Mouse (Mus musculus) spleen, embryonic (tissue): ENCODE measurements at regions not wholly inside any gene's neighbourhood (a gene's known extent, or its start where the extent isn't known, plus 50 kb on each side); places are given as distances from the start of the nearest gene placed in this dataset.

Source experiments
- CTCF ChIA-PET: fragments of 350-600 bp; sonication (Branson Sonifier 250); formaldehyde crosslinking; loops from one replicate; lab custom pipeline; 2022; lab: Charles Lee

DNA sequence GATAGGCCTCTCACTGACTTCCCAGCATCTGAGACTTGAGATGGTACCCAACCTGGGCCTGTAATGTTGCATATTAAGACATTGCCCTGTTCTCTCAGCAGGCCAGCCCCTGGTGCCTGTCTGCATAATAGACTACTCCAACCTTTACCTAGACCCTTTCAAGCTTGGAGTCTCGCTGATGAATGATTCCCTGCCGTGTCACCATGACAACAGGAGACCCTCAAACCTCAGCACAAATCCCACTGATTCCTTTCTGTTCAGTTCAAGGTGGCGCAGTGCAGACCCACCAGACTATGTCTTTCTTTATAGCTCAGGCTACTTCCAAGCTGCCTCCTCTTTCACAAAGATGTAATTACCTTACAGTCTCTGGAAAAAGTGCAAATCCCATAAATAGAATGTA lies 172.0 kb downstream of the Dcdc2c start:
- CTCF ChIA-PET, result no interaction called here

DNA sequence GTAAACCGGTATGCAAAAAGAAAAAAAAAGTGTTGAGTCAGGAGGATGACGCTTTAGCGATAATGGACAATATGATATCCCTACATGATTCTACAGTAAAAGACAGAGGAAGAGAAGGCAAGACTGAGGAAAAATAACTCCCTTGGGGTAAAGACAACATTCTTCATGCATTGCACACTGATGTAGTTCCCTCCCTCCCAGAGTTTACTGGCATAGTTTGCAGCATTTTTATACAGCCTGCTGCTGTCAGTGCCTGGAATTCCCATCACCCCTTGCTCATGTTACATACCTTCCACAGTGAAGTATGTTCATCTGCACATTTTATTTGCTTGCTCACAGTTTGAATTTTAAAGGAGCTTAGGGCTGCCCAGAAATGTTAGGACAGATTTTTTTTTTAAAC lies 174.2 kb downstream of the Dcdc2c start:
- CTCF ChIA-PET, result no interaction called here

DNA sequence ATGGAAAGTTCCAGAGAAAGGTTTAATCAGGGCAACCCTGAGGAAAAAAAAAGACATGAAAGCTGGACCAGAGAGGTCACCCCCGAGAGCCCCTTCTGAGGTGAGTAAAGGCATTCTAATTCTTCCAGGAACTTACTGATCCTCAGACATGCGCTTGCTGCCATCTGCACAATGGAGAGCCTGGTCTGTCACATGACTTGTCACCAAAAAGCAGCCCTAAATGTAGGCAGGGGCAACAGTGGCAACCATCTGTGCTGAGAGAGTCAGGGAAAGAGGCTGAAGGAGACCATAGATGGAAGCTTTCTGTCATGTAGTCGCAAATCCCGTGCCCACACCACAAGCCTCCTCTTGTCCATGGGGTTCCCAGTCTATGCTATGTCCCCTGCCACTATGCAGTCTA lies 174.8 kb downstream of the Dcdc2c start:
- CTCF ChIA-PET, result no interaction called here

DNA sequence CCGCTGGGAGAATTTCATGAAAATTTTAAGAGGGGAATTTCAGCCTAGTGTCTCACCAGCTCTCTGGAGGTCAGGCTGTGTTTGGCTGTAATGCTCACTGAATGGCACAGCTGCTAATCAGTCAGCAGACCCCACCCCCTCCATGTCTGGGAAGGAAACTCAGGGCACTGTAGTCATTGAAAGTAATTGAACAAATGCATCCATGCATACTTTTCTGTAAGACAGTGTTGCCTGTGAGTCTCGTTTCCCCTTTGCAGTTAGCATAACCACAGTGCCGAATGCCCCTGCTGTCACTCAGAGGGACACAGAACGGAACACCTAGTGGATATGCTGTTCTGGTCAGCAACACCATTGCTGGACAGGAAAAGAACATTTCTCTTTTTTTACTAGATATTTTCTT lies 175.4 kb downstream of the Dcdc2c start:
- CTCF ChIA-PET, result no interaction called here

DNA sequence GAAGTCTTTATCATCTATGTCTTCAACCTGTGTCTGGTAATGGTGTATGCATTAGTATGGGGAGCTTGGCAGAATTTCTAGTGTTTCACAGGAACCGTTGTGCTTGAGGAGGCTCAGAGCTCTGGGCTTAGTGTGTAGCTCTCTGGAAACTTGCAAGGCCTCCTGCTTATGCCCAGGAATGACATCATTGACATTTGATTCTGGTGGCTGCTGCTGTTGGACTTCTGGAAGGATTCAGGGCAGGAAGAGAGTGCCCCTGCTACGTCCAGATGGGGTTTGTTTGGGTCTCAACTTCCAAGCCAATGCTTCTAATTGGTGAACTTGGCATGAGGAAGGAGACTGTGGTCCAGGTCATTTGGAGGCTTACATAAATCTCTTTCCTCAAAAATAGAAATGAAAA lies 186.9 kb downstream of the Dcdc2c start:
- CTCF ChIA-PET, result no interaction called here

DNA sequence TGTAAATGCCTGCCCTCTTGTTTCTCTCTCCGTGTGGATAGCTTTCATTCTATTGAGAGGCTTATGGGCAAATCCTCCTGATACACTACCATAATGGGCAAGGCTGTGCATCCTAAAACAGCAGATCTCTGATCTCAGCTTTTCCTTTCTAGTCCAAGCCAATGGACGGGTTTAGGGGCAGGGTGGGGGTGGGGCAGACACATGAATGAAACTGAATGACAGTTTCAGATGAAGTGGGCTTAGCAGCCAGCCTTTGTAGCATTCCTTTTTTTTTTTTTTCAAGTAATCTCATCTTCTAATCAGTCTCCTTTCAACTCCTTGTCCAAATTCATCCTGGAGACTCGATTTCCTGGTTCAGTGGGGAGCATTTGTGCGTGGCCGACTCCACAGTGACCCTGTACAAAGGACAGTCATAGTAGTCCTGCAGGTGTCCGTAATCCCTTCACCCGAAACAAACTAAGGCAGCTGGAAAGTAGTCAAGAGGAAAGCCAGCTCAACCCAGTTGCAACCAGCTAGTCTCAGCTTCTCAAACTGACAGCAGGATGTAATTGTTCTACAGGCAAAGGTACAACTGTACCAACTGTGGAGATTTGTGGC lies 193.4 kb downstream of the Dcdc2c start:
- CTCF ChIA-PET, result no interaction called here

DNA sequence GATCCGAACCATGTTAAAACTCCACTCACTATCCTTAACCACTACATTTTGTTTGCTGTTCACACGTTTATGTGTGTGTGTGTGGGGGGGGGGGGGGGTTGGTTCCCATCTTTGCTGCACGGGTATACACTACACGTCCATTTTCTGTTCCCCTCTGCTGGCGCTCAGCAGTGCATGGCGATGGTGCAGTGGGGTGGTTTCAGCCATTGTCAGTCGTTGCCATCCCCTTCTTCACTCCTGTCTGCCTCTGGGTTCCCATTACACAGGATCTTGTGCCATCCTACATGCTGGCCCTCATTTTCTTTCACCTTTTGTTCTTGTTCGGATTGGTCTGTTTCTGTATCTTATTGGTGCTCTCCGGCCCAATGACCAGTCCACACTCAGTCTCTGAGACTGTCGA lies 194.4 kb downstream of the Dcdc2c start:
- CTCF ChIA-PET, result no interaction called here

DNA sequence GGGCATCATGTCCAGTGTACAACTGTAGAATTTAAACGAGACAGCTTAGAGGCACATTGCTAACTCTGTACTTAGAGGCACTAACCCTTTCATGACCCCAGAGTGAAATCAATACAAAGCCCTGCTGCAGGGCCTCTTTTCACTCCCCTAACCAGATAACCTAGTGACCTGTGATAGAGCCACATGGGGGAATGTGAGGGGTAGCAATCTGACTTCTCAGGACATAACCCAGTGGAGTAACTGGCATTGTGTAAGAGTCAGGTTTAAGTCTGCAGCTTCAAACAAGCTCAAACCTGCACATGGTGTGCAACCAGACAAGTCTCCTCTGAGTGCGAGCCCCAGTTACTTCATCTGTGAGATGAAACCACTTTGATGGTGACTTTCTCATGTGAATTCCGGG lies 199.1 kb downstream of the Dcdc2c start:
- CTCF ChIA-PET, result no interaction called here

DNA sequence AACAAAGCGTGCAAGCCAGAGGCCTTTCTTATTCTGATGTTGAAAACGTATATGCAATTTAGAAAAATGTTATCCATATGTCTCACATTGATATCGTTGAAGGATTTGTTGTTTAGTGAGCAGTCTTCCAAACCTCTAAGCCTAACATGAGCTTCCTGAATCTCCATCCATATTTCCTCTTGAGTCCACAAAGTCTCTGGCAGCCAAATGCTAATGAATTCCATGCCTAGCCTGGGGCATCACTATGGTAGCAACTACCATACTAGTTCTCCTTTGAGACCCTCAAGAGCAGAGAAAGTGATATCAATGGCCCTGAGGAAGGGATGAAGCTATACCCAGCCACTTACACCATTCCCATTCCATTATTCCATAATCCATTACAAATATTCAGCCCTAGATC lies 199.6 kb downstream of the Dcdc2c start:
- CTCF ChIA-PET, result no interaction called here

DNA sequence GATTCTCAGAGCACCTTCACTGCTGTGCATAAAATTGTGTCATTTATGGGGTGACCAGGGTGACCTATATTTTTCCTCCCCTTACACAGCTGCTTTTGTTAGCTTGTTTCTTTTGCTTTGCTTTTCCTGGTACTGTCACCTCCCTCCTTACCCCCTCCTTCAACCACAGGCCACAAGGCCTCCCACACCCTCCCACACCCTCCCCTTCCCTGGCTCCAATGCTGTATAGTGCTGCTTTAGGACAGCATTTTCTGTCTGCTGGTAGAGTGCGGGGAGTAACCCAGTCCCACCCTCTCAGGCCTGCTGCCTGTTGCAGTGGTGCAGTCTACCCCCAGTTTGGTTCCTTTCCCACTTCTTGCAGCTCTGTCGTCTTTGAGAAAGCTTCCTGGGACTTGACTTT lies 209.5 kb downstream of the Dcdc2c start:
- CTCF ChIA-PET, result no interaction called here

DNA sequence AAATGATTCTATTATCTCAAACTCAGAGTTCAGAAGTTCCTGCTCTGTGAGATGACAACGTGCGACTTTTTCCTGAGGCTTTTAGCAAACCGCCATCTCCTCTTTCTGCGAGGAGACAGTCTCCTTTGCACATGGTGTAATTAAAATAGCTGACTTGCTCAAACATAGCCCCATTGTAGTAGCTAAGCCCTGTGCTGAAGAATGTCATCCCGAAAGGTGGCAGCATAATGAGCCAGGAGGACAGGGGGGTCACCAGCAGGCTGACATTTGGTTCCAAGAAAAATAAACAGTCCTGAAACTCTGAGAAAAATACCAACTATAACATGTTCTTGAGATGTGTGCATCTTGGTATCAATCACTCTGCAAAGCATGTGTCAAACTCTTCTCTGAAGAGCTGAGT lies 219.6 kb downstream of the Dcdc2c start:
- CTCF ChIA-PET, result interaction anchor here (0.7 kb wide), 1 partner anchor 362 kb away, joined by 3 read pairs; no protein-coding TSS in a partner anchor

DNA sequence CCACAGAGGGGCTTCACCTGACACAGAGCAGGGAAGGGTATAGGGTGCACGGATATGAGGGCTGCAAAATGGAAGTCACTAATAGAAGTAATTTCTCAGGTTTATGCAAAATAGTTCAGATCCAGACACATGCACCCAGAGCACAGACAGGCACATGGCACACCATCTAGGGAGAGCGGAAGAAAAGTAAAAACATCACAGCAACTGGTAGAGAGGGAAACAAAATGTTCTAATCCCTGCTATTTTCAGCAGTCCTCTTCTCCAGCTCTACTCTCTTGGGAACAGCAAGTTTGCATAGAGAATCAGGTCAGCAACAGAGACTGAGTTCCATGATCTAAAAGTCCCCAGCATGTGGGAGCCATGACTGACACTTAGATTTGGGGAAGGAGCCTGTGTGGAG lies 220.4 kb downstream of the Dcdc2c start:
- CTCF ChIA-PET, result no interaction called here

DNA sequence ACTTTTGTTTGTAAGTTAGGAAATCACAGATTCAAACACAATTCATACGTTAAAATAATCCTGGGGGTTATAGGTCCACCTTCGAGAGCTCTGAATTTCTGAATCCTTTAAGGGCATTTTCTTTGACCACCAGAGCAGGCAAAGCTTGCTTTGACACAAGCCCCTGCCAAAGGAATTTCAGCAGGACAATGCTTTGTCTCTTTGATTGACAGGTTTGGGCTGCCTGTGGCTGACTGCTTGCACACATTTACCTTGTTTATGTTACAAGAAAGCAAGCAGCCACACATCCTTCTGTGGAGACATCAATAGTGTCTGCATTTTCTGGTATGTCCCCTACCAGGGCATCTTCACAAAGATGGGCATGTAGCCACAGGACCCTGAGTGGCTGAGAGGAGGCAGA lies 228.5 kb downstream of the Dcdc2c start:
- CTCF ChIA-PET, result no interaction called here

DNA sequence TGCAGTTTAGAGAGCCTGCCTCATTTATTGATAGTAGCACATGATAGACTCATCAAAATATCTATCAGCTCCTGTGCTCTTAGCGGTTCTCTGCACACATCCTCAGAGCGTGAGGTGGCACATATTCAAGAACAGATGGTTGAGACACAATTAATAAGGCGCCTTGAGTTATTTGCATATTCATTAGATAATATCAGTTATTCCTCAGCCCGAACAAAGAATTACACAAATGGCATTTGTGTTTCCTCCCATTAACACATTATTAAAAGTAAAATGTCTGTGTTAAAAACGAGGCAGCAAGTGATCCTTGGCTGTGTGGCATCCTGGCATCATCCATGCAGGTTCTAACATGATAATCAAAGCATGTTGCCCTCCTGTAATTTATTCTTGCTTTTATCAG lies 243.0 kb downstream of the Dcdc2c start:
- CTCF ChIA-PET, result no interaction called here

DNA sequence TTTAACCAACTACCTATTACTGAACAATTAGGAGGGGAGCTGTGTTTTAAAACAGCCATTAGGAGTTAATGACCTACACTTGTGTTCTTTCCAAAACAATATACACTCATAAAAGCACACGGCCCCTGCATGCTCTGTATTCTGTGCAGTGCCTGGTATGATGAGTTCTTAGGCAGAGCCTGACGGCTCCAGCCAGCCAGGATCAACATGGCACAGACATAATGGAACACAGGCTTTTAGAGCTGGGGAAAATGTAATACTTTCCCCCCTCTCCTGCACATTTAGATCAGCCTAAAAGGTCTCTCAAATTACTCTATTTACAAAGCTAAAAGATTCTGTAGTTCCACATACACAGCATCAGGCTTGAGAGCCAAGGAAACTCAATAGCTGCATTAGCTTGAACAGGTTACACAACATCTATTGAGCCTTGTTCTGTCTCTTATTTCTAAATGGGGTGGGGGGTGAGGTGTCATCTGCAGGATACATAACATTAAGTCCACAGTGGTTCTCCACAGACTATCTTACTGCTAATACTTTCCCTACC lies 250.1 kb downstream of the Dcdc2c start:
- CTCF ChIA-PET, result no interaction called here

DNA sequence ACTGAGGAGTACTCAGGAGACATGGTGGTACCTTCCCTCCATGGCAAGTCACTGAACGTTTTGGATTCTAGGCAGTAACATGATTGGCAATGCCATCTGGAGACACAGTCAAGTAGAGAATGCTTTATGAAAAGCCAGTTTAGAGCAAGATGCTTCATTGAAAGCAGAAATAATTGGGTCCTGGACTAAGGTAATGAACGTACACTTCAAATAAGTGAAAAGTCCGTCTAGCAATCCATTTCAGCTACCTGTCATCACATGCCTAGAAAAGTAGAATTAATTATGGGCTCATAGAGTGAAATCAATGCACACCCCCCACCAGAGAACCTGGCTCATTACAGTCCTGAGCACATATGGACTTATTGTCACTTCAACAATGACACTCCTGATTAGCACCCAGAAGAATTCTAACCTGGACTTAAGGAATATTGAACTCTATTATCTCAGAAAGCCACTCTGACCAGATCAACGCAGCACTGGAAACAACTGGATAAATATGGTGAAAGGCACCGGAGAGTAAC lies 263.8 kb downstream of the Dcdc2c start:
- CTCF ChIA-PET, result no interaction called here

DNA sequence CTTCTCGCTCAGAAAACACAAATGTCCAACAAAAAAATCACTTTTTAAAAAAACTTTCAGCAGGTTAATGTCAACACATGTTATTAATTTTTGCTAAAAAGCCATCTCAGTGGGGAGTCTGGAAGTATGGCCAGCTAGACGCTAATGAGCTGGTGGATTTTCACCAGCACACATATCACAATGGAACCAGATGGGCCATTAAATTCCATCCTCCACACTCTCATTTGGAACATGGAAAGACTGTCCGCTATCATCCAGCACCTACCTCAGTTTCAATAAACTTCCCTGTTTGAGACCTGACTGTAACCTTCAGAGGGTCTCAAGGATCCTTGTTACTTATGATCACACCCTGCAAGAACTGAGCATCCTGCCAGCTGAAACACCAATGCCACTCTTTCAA lies 296.7 kb downstream of the Dcdc2c start:
- CTCF ChIA-PET, result no interaction called here

DNA sequence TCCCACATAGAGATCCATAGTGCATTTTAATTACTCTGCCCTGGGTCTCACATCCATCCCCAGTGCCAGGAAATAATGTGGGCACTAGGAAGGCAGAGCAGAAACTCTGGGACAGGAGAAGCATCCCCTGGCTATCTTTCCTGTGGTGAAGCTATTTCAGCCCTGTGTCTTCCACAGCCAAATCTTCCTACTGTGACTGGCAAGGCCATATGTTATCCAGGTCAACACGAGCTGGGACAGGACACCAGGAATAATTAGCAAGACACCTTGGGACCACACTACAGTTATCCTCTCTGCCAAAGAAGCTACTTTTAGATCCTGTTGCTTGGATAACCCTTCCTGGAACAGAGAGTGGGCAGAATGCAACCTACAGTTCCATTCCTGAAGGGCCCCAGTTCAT lies 301.7 kb downstream of the Dcdc2c start:
- CTCF ChIA-PET, result no interaction called here

DNA sequence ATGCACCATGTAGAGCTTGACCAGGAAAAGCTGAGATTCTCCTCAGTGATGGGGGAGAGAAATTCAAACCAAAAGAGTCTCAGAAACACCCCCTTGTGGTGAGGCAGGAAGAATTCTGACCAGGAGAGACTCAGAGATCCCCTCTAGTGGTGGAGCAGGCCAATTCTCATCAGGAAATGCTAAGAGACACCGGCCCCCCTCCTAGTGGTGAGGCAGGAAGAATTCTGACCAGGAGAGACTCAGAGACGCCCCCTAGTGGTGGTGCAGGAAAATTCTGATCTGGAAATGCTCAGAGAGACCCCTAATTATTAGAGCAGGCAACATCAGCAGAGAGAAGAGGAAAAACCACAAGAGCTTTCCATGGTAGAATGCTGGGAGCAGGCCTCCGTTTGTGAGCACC lies 303.4 kb downstream of the Dcdc2c start:
- CTCF ChIA-PET, result no interaction called here

DNA sequence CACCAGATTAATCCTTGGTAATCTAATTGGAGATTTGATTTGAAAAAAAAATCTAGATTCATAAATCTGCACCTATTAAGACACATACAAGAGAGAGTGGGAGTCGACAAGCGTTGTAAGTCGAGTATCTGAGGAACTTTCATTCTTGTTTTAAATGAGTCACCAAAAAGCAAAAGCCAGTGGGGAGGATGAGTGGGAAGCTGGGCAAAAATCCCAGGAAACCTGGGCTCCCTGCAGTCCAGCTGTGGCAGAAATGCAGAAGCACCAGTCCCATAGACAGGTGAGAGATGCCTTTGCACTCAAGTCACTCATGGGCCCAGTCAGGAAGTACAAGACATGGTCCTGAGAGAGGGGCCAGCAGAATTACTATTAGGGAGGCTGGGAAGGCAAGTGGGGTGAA lies 303.9 kb downstream of the Dcdc2c start:
- CTCF ChIA-PET, result no interaction called here

DNA sequence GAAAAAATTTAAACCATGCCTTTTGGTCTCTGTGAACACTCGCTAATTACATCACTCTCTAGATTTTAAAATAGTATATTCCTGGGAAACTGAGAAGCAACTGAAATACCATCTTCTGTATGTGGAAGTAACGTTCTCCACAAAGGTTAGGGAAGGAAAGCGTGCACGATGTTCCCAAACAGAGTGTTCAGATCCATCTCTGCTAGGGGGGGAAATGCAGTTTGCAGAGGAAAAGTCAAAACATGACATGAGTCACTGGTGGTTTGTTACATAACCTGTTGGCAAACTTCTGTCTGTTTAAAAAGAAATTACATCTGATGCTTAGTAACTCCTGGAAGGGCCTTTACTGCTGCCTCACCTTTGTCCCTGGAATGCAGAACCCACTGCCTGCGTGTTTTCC lies 314.2 kb downstream of the Dcdc2c start:
- CTCF ChIA-PET, result no interaction called here

DNA sequence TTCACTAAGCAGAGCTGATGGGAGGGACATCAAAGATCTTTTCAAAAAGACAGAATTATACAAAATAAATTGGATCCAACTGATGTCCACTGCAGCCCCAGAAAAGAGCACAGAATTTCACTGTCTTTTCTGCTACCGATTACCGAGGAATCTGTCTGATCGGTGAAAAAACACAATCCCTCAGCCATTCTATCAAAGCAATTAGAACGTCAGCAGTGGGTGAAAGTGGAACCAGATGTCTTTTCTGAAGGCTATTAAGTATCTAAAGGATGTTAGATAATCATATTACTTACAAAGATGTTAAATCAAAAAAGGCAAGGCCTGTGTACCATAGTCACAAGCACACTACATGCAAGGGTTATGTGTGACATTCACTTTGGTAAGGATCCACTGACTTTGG lies 315.2 kb downstream of the Dcdc2c start:
- CTCF ChIA-PET, result no interaction called here

DNA sequence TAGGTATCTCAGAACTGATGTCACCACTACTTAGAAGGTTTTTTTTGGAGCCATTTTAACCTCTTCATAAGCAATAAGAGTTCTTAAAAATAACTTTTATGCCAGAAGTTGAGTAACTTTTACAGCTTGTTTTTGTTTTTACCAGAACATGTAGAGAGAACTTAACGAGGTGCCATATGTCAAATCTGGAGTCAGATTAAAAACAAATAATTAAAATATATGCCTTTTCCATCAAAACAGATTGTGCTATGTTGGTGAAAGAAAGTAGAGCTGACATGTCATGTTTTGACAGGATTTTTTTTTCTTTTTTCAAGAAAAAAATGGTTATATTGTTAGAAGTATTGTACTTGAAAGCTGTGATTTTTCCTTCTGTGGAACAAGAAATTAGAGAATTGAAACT lies 349.4 kb downstream of the Dcdc2c start:
- CTCF ChIA-PET, result no interaction called here

DNA sequence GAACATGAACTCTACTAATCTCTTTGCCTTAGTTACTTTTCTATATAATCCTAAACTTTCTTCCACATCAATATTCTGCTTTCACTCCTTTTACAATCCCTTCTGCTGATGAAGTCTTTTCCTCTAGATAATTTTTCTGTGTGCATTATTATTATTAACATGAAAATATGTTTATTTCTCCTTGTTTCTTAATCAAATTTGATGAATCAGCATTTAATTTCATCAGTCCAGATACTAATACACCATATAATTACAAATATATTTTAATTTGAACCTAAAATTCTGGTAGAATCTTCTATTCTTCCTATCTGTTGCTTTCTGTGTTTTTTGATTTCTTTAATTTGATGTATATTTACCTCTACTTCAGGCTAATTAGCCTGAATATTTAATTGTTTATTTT lies 365.5 kb downstream of the Dcdc2c start:
- CTCF ChIA-PET, result no interaction called here
